Mouse (Mus musculus) cerebral cortex, adult 2 months (tissue): ENCODE measurements around the gene Samd13.

Source experiments
- WGBS: fragments of 180-500 bp; shearing (Covaris S2); methylation state at CpG from one replicate; pipeline ENCODE4 v1.1.7; 2018; 5-methylcytosine and 5-hydroxymethylcytosine counted together

The Samd13 gene

GRCm38 (mm10) chr3:146684811-146685675 lies at the start of gene Samd13:
Gene Samd13 (minus strand): TSS chr3:146685592.
- 3% methylated on average over 50 of the region's 50 CpGs for WGBS

GRCm38 (mm10) chr3:146731499-146731898 lies 46.1 kb upstream of the Samd13 start:
- WGBS: 87% methylated on average over 11 of the region's 11 CpGs

GRCm38 (mm10) chr3:146723037-146723436 lies 37.6 kb upstream of the Samd13 start:
- 27% methylated on average over 3 of the region's 3 CpGs for WGBS

GRCm38 (mm10) chr3:146719696-146720095 lies 34.3 kb upstream of the Samd13 start:
- 48% methylated on average over 4 of the region's 4 CpGs for WGBS

GRCm38 (mm10) chr3:146718251-146718650 lies 32.9 kb upstream of the Samd13 start:
- WGBS: 89% methylated on average over 5 of the region's 5 CpGs

GRCm38 (mm10) chr3:146712305-146712704 lies 26.9 kb upstream of the Samd13 start:
- 77% methylated on average over 7 of the region's 7 CpGs for WGBS

- 26% methylated on average over 6 of the region's 6 CpGs for WGBS
Observed at GRCm38 (mm10) chr3:146711559-146711958, 26.2 kb upstream of the Samd13 start.

- WGBS: 37% methylated on average over 7 of the region's 7 CpGs
Observed at GRCm38 (mm10) chr3:146711084-146711483, 25.7 kb upstream of the Samd13 start.

GRCm38 (mm10) chr3:146709086-146709485 lies 23.7 kb upstream of the Samd13 start:
- 50% methylated on average over 1 of the region's 1 CpGs for WGBS

- 88% methylated on average over 3 of the region's 3 CpGs for WGBS
Observed at GRCm38 (mm10) chr3:146708381-146708780, 23.0 kb upstream of the Samd13 start.

- 90% methylated on average over 4 of the region's 4 CpGs for WGBS
Observed at GRCm38 (mm10) chr3:146704099-146704498, 18.7 kb upstream of the Samd13 start.

- WGBS: 79% methylated on average over 11 of the region's 11 CpGs
Observed at GRCm38 (mm10) chr3:146700051-146700450, 14.7 kb upstream of the Samd13 start.

GRCm38 (mm10) chr3:146698982-146699381 lies 13.6 kb upstream of the Samd13 start:
- 52% methylated on average over 11 of the region's 11 CpGs for WGBS

GRCm38 (mm10) chr3:146692547-146692946 lies 7.2 kb upstream of the Samd13 start:
- WGBS: 78% methylated on average over 5 of the region's 5 CpGs

GRCm38 (mm10) chr3:146687121-146687725 lies 1.8 kb upstream of the Samd13 start:
- WGBS: 45% methylated on average over 4 of the region's 4 CpGs

- 81% methylated on average over 8 of the region's 8 CpGs for WGBS
Observed at GRCm38 (mm10) chr3:146686428-146686827, 1.0 kb upstream of the Samd13 start.

GRCm38 (mm10) chr3:146683095-146683494 lies 2.3 kb downstream of the Samd13 start:
- WGBS: 79% methylated on average over 2 of the region's 2 CpGs

- WGBS: 11% methylated on average over 13 of the region's 13 CpGs
Observed at GRCm38 (mm10) chr3:146682140-146682651, 3.2 kb downstream of the Samd13 start.

- WGBS: 17% methylated on average over 8 of the region's 8 CpGs
Observed at GRCm38 (mm10) chr3:146681696-146682095, 3.7 kb downstream of the Samd13 start.

GRCm38 (mm10) chr3:146680625-146681024 lies 4.8 kb downstream of the Samd13 start:
- 94% methylated on average over 13 of the region's 13 CpGs for WGBS

- 88% methylated on average over 16 of the region's 16 CpGs for WGBS
Observed at GRCm38 (mm10) chr3:146679646-146680045, 5.7 kb downstream of the Samd13 start.

- WGBS: 90% methylated on average over 4 of the region's 4 CpGs
Observed at GRCm38 (mm10) chr3:146676193-146676592, 9.2 kb downstream of the Samd13 start.

- WGBS: 87% methylated on average over 1 of the region's 1 CpGs
Observed at GRCm38 (mm10) chr3:146675101-146675500, 10.3 kb downstream of the Samd13 start.
